Mouse (Mus musculus) heart, adult 18-20 months (tissue): ENCODE data around the gene Sdc4. TPM values are rescaled to one million over a fixed set of nuclear protein-coding genes. Genes with fewer than 3 reads are reported as not detected.

ENCODE experiments used
- DNase-seq, 2 experiments: peaks; one replicate each; pipeline ENCODE4 v3.0.0; 2021 to 2022; ENCODE audit warnings: mixed read lengths in 1 of 2
- total RNA-seq, 2 experiments: library from RNA; stranded (reverse); gene quantifications; 2 replicates each; pipeline ENCODE4 v1.2.3; 2021

Gene Sdc4
- total RNA-seq, 2 experiments from 2014 or later = 18.7 to 34.2 TPM

GRCm38 (mm10) chr2:164403396-164404081, 40.1 kb downstream of the Sdc4 start:
- no peak for DNase-seq

GRCm38 (mm10) chr2:164402906-164403305, 40.8 kb downstream of the Sdc4 start, which contains the start of gene Rbpjl:
Gene Rbpjl, plus strand, starts transcription at chr2:164403141.
- peak; percentile 62 to 78 for DNase-seq

GRCm38 (mm10) chr2:164396911-164397310, 46.8 kb downstream of the Sdc4 start:
- DNase-seq = no peak

- DNase-seq = no peak
Observed at GRCm38 (mm10) chr2:164396076-164396475, 47.6 kb downstream of the Sdc4 start.

DNA sequence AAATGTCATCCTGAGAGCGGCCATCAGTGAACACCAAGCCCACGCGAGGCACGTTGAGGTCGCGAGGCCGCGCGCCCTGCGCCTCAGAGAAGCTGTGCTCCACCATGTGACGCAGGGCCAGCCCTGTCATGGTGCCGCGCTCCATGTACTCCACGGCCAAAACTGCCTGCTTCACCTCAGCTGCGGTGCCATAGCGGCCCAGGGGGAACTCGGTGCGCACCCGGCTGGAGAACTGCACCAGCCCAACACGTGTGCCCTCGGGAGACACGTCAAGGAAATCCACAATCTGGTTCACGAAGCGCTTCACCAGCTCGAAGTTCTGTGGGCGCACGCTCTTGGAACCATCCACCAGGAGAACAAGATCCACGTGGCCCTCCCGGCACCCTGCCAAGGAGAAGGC, 50.6 kb downstream of the Sdc4 start:
- no peak for DNase-seq

GRCm38 (mm10) chr2:164389499-164389898, 54.2 kb downstream of the Sdc4 start:
- peak; percentile 68 to 88 for DNase-seq

GRCm38 (mm10) chr2:164389020-164389419, 54.7 kb downstream of the Sdc4 start, which contains the start of gene Slpi:
Gene Slpi, minus strand, starts transcription at chr2:164389095.
- no peak for DNase-seq

DNA sequence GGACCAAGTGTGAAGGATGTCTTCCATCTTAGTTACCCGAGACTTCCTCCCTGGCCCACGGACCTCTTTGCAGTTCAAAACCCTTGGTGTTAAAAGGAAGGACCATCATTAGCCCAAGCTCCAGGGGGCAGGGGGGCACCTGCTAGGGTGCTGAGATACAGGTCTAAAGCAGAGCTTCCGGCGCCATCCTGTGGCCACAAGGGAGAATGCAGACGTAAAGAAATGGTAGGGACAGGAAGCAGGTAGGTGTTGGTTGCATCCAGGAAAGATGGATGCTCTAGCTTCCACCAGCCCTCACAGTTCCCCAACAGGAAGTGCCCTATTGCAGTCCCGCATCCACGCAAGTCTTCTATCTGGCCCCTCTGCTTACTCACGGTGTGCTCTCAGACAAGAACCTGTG, 56.7 kb downstream of the Sdc4 start:
- no peak for DNase-seq

DNA sequence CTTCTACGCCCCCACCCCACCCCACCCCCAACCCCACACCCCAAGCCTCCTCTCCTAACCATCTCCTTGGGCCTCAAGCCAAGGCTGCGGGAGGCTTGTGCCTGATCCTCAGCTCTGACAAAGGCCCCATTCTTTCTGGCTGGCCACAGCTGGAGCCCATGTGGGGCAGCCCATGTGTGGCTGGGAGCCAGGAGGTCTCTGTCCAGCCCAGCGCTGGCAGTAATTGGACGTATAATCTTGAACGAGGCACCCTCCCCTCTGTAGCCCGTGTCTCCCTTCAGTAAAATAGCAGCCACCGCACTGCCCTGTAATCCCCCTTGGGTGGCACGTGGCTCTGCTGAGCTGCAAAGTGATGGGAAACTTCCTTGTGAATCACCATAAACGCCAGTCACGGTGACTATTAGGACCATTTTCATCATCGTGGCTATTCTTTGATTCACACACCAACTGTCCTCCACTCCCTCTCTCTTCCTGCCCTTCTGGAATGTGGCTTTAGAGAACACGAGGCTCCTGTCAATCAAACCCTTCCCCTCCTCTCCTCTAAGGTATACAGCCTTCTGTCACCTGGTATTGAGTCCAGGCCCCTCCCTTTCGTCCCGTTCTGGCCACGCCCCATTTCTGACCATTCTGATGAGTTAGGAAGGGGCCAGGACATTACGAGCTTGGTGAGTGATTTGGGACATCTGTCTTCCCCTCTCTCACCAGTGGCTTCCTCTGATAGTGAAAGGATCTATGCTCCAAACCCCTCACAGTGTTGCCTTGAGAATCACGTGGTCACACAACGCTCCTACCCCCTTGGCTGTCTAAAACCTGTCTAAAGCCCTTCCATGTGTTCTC, 57.5 kb downstream of the Sdc4 start:
- no peak for DNase-seq

GRCm38 (mm10) chr2:164383656-164384399, 59.9 kb downstream of the Sdc4 start:
- DNase-seq = no peak

DNA sequence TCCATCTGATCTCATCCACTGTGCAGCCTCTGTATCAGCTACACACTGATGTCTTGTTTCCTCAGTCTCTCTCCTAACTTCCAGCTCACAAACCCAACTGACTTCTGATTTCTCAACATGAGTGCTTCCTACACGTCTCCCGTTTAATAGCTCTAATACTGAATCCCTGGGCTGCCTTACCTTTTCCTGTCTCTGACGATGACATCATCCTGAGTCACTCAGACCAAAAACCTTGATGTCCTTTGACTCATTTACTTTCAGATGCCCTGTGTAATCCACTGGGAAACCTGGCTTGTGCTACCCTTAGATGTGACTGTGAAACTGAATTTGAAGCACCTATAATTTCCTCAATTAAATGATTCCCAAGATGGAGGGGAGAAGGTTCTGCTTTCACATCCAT, 60.7 kb downstream of the Sdc4 start:
- DNase-seq = no peak

DNA sequence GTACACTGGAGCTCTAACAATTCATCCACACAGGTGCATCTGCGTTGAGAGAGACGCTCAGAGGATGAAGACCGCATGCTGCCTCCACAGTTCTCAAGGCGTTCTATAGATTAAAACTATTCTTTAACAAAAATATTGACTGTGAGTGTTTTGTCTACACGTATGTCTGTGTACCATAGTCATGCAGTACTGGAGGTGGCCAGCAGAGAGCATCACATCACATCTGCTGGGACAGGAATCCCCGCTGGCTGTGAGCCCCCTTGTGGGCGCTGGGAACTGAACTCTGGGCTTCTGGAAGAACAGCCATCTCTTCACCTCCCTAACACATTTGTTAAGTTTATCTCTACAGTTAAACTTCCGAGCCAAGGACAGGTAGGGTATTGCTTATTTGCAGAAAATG, 62.0 kb downstream of the Sdc4 start:
- no peak for DNase-seq

DNA sequence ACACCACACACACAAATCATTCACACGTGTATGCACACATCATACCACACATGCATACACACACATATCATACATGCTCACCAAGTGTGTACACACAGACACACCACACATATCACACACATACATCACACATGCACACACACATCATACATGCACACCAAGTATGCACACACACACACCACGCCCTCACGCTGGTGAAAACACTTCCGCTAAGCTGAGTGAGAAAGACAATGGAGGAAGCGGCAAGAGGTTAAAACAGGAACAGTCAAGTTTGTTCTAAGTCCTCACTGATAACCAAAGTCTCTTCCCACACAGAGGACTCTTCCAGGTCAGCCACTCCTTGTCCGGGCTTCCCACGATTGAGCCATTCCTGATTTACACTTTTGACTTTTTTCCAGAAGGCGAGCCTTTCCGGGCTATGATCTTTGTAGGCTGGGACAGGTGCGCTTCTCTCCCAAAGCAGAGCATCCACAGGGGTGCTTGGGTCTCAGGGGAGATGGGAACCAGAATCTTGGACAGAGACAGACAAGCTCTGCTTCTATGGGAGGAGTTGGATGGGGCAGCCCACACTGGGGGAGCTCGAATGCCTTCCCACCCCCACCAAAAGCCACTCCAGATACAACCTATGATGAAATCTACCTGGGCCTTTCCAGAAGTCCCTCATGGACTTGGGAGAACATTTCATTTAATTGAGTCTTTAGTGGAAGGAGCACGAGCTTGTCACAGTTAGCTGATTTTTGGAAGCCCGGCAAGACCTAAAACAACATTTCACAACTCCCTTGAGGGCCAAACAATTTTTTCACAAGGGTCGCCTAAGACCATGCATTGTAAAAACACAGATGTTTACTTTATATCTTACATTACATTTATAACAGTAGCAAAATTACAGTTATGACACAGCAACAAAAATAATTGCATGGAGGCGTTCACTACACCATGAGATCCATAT, 65.9 kb downstream of the Sdc4 start:
- no peak for DNase-seq

Other genes with a start within 250 kb of the Sdc4 start
- gene Wfdc15a, start 243.8 kb downstream of the Sdc4 start, total RNA-seq = not detected
- gene Wfdc15b, start 222.2 kb downstream of the Sdc4 start, total RNA-seq = not detected
- not detected for gene Svs2, start 205.4 kb downstream of the Sdc4 start, total RNA-seq
- not detected for gene Svs3b, start 187.2 kb downstream of the Sdc4 start, total RNA-seq
- gene Svs4, start 165.4 kb downstream of the Sdc4 start, total RNA-seq = not detected
- gene Svs3a, start 154.6 kb downstream of the Sdc4 start, total RNA-seq = not detected
- gene Svs6, start 127.1 kb downstream of the Sdc4 start, total RNA-seq = not detected
- gene Svs5, start 111.1 kb downstream of the Sdc4 start, total RNA-seq = not detected
- gene Slpi, start 54.8 kb downstream of the Sdc4 start, total RNA-seq = 10 to 100 TPM; 12.2 to 21.3 TPM
- not detected for gene Rbpjl, start 40.7 kb downstream of the Sdc4 start, total RNA-seq
- under 1 TPM; 0.36 to 0.45 TPM for gene Matn4, start 38.7 kb downstream of the Sdc4 start, total RNA-seq
- 10 to 100 TPM; 23.0 to 23.1 TPM for gene Sys1, start 13.1 kb upstream of the Sdc4 start, total RNA-seq
- gene Gm20458, start 17.1 kb upstream of the Sdc4 start, total RNA-seq = 10 to 100 TPM in 1 of 2 experiments, 1 to 10 TPM in 1; 3.7 to 11.1 TPM
- gene Trp53tg5, start 29.8 kb upstream of the Sdc4 start, total RNA-seq = not detected
- gene Dbndd2, start 42.2 kb upstream of the Sdc4 start, total RNA-seq = 10 to 100 TPM in 1 of 2 experiments, 1 to 10 TPM in 1; 9.4 to 10.7 TPM
- gene Pigt, start 53.6 kb upstream of the Sdc4 start, total RNA-seq = 10 to 100 TPM; 28.7 to 32.6 TPM
- gene Wfdc2, start 118.5 kb upstream of the Sdc4 start, total RNA-seq = 10 to 100 TPM in 1 of 2 experiments, 1 to 10 TPM in 1; 1.0 to 11.8 TPM
- gene Spint3, start 129.6 kb upstream of the Sdc4 start, total RNA-seq = not detected
- gene Wfdc6a, start 141.6 kb upstream of the Sdc4 start, total RNA-seq = not detected
- not detected for gene Eppin, start 149.7 kb upstream of the Sdc4 start, total RNA-seq
- not detected for gene Wfdc6b, start 169.6 kb upstream of the Sdc4 start, total RNA-seq
- not detected for gene Wfdc8, start 169.7 kb upstream of the Sdc4 start, total RNA-seq
- not detected for gene Wfdc16, start 194.9 kb upstream of the Sdc4 start, total RNA-seq
- gene Wfdc10, start 212.2 kb upstream of the Sdc4 start, total RNA-seq = under 1 TPM in 1 of 2 experiments, not detected in 1; 0.72 TPM
- not detected for gene Wfdc9, start 212.7 kb upstream of the Sdc4 start, total RNA-seq
- not detected for gene Wfdc11, start 230.2 kb upstream of the Sdc4 start, total RNA-seq
- not detected for gene Wfdc13, start 241.2 kb upstream of the Sdc4 start, total RNA-seq